Mouse (Mus musculus) myocyte (in vitro differentiated cells): ENCODE measurements around the gene Hfe. TPM values are rescaled to one million over a fixed set of nuclear protein-coding genes. Genes with fewer than 3 reads are reported as not detected.

Experiments used
- H3K27me3 ChIP-seq: one replicate; pipeline ENCODE4 v1.6.1; 2011; ENCODE audit not compliant: control insufficient read depth, insufficient read depth, insufficient read length
- H3K36me3 ChIP-seq: one replicate; pipeline ENCODE4 v1.6.1; 2011; ENCODE audit not compliant: control insufficient read depth, insufficient read depth
- H3K4me2 ChIP-seq: one replicate; pipeline ENCODE4 v1.6.1; 2011; ENCODE audit warnings: low read depth, control low read depth
- H3K4me3 ChIP-seq: one replicate; pipeline ENCODE4 v1.5.1; 2011; ENCODE audit warnings: mild to moderate bottlenecking, control low read depth, moderate library complexity
- H3K79me2 ChIP-seq: one replicate; pipeline ENCODE4 v1.6.1; 2011; ENCODE audit not compliant: control insufficient read depth, insufficient read depth
- H3ac ChIP-seq: one replicate; pipeline ENCODE4 v1.6.1; 2011; ENCODE audit not compliant: control insufficient read depth, insufficient read length
- CEBPB ChIP-seq: IDR thresholded peaks from 2 replicates; pipeline ENCODE4 v1.6.1; 2011; ENCODE audit warnings: mild to moderate bottlenecking, moderate library complexity; ENCODE audit not compliant: poor library complexity, insufficient read depth, severe bottlenecking
- E2F4 ChIP-seq: IDR thresholded peaks from one replicate; pipeline ENCODE4 v1.6.1; 2011; ENCODE audit warnings: mild to moderate bottlenecking, control low read depth, moderate library complexity; ENCODE audit not compliant: insufficient read depth
- MAX ChIP-seq: IDR thresholded peaks from one replicate; pipeline ENCODE4 v1.6.1; 2011; ENCODE audit warnings: low read depth, mild to moderate bottlenecking, control low read depth
- MYOD1 ChIP-seq, 3 experiments: IDR thresholded peaks; one replicate each; pipeline ENCODE4 v1.6.1; 2011; ENCODE audit warnings: control low read depth in 2 of 3, low read depth in 2 of 3, mild to moderate bottlenecking in 2 of 3, moderate library complexity in 1 of 3; ENCODE audit not compliant: insufficient read length in 2 of 3, control insufficient read depth in 1 of 3
- MYOG ChIP-seq, 3 experiments: IDR thresholded peaks; one replicate each; pipeline ENCODE4 v1.6.1; 2011; ENCODE audit warnings: control low read depth in 2 of 3, low read depth in 2 of 3, mild to moderate bottlenecking in 2 of 3; ENCODE audit not compliant: insufficient read length in 2 of 3, control insufficient read depth in 1 of 3, insufficient read depth in 1 of 3
- POLR2A ChIP-seq: IDR thresholded peaks from one replicate; pipeline ENCODE4 v1.6.1; 2011; ENCODE audit warnings: low read depth, mild to moderate bottlenecking, control low read depth, moderate library complexity; ENCODE audit not compliant: insufficient read length
- POLR2AphosphoS2 ChIP-seq: IDR thresholded peaks from one replicate; pipeline ENCODE4 v1.6.1; 2011; ENCODE audit warnings: low read depth, control low read depth; ENCODE audit not compliant: insufficient read length
- REST ChIP-seq: IDR thresholded peaks from one replicate; pipeline ENCODE4 v1.6.1; 2011; ENCODE audit warnings: mild to moderate bottlenecking, control low read depth, moderate library complexity; ENCODE audit not compliant: insufficient read depth, insufficient read length
- SRF ChIP-seq: IDR thresholded peaks from one replicate; pipeline ENCODE4 v1.6.1; 2011; ENCODE audit warnings: low read depth; ENCODE audit not compliant: control insufficient read depth, insufficient read length
- TCF12 ChIP-seq: IDR thresholded peaks from one replicate; pipeline ENCODE4 v1.6.1; 2011; ENCODE audit warnings: mild to moderate bottlenecking, control low read depth; ENCODE audit not compliant: poor library complexity, insufficient read depth, severe bottlenecking
- TCF3 ChIP-seq: IDR thresholded peaks from one replicate; pipeline ENCODE4 v1.6.1; 2011; ENCODE audit warnings: low read depth, control low read depth; ENCODE audit not compliant: insufficient read length
- USF1 ChIP-seq: IDR thresholded peaks from one replicate; pipeline ENCODE4 v1.6.1; 2011; ENCODE audit warnings: low read depth, mild to moderate bottlenecking, control low read depth, moderate library complexity
- polyA plus RNA-seq: library from polyadenylated mRNA; unstranded; fragments of >200 nt; fragmentation: generic; extraction: Trizol; gene quantifications from one replicate; pipeline ENCODE4 v1.2.1, GENCODE M21; 2012; ENCODE audit warnings: missing spikeins

Gene Hfe
- polyA plus RNA-seq, 1 experiment: 5.1 TPM

GRCm38 (mm10) chr13:23757211-23757773, 46.6 kb upstream of the Hfe start:
- H3K79me2 ChIP-seq: no peaks in the 10 kb centered on the region
- TF ChIP-seq POLR2A (peak; percentile 69), MYOD1 (IDR thresholded peaks at IDR 0.05; ENCODE audit: control insufficient read depth in 1 of 3, insufficient read length in 2 of 3, low read depth in 2 of 3) (no peak), POLR2AphosphoS2 (peak; percentile 90)
- no peak overlapping the region for H3ac ChIP-seq
- no peaks in the 10 kb centered on the region for H3K36me3 ChIP-seq
- no peaks in the 10 kb centered on the region for H3K27me3 ChIP-seq
- H3K4me2 ChIP-seq: peak overlapping the region; percentile 75
- no peak overlapping the region for H3K4me3 ChIP-seq

GRCm38 (mm10) chr13:23756790-23757189, 46.1 kb upstream of the Hfe start, which contains the start of gene Hist1h4b:
Gene Hist1h4b, plus strand, starts transcription at chr13:23757013.
- Histone ChIP-seq H3K4me2 (peak within 1 kb of the TSS; percentile 75), H3K27me3 (no peaks in the 10 kb centered on the region), H3K79me2 (no peaks in the 10 kb centered on the region), H3K4me3 (no peak within 1 kb of the TSS), H3K36me3 (no peaks in the 10 kb centered on the region), H3ac (no peak within 1 kb of the TSS)
- peak; percentile 85 for TF ChIP-seq POLR2A
- peak; percentile 95 for TF ChIP-seq POLR2AphosphoS2
- no peak for TF ChIP-seq MYOD1 (IDR thresholded peaks at IDR 0.05; ENCODE audit: control insufficient read depth in 1 of 3, insufficient read length in 2 of 3, low read depth in 2 of 3)

- Histone ChIP-seq H3K36me3 (no peaks in the 10 kb centered on the region), H3K4me2 (no peak overlapping the region), H3K4me3 (no peak overlapping the region), H3K79me2 (no peaks in the 10 kb centered on the region), H3ac (no peak overlapping the region), H3K27me3 (no peaks in the 10 kb centered on the region)
- TF ChIP-seq MYOG (IDR thresholded peaks at IDR 0.05; ENCODE audit: control insufficient read depth in 1 of 3, insufficient read depth in 1 of 3, insufficient read length in 2 of 3, low read depth in 2 of 3) (no peak), MAX (no peak), SRF (no peak), E2F4 (no peak), MYOD1 (IDR thresholded peaks at IDR 0.05; ENCODE audit: control insufficient read depth in 1 of 3, insufficient read length in 2 of 3, low read depth in 2 of 3) (no peak), TCF12 (no peak), REST (no peak), TCF3 (no peak), POLR2A (no peak), CEBPB (no peak), POLR2AphosphoS2 (no peak), USF1 (no peak)
These were observed 44.3 kb upstream of the Hfe start for GRCm38 (mm10) chr13:23755000-23755399.

GRCm38 (mm10) chr13:23753314-23754078, 42.8 kb upstream of the Hfe start:
- TF ChIP-seq MYOD1 (IDR thresholded peaks at IDR 0.05; ENCODE audit: control insufficient read depth in 1 of 3, insufficient read length in 2 of 3, low read depth in 2 of 3) (no peak), POLR2AphosphoS2 (no peak), TCF12 (no peak), POLR2A (no peak), USF1 (no peak), REST (no peak), CEBPB (no peak), MAX (no peak), SRF (no peak), E2F4 (no peak), TCF3 (no peak)
- Histone ChIP-seq H3K36me3 (no peaks in the 10 kb centered on the region), H3K4me3 (peak overlapping the region; percentile 15), H3ac (no peak overlapping the region), H3K79me2 (no peaks in the 10 kb centered on the region), H3K4me2 (peak overlapping the region; percentile 70), H3K27me3 (no peaks in the 10 kb centered on the region)

- H3K4me2 ChIP-seq: peak overlapping the region; percentile 70
- no peaks in the 10 kb centered on the region for H3K36me3 ChIP-seq
- no peaks in the 10 kb centered on the region for H3K27me3 ChIP-seq
- no peak overlapping the region for H3ac ChIP-seq
- peak overlapping the region; percentile 15 for H3K4me3 ChIP-seq
- H3K79me2 ChIP-seq: no peaks in the 10 kb centered on the region
- TF ChIP-seq TCF3 (no peak), POLR2A (peak; percentile 14)
These were observed 42.1 kb upstream of the Hfe start for GRCm38 (mm10) chr13:23752742-23753172.
